Mouse (Mus musculus) hindbrain, embryonic 13.5 days (tissue): ENCODE results near the gene Gm4216. TPM values are rescaled to one million over a fixed set of nuclear protein-coding genes. Genes with fewer than 3 reads are reported as not detected.
"Not testable (repeated sequence)": the region's sequence is repeated elsewhere in the genome, so short reads cannot be mapped to it uniquely, and the experiment has no call there.

Source experiments
- ATAC-seq: fragments of 200-750 bp; cut with Nextera tagmentation; 2 replicates; pipeline ENCODE4 v1.8.0; 2017; ENCODE audit warnings: moderate TSS enrichment; ENCODE audit not compliant: low FRiP score
- H3K27ac ChIP-seq: fragments of 300-500 bp; sonication (generic); 2 replicates; pipeline ENCODE4 v1.5.1; 2015; ENCODE audit warnings: inconsistent platforms, mild to moderate bottlenecking, moderate library complexity
- H3K27me3 ChIP-seq: fragments of 300-500 bp; sonication (generic); 2 replicates; pipeline ENCODE4 v1.6.1; 2015; ENCODE audit warnings: mild to moderate bottlenecking, inconsistent platforms
- H3K36me3 ChIP-seq: fragments of 300-500 bp; sonication (generic); 2 replicates; pipeline ENCODE4 v1.6.1; 2015; ENCODE audit warnings: mild to moderate bottlenecking, inconsistent platforms
- H3K4me1 ChIP-seq: fragments of 300-500 bp; sonication (generic); replicated peaks from 2 replicates; pipeline ENCODE4 v1.6.1; 2015; ENCODE audit warnings: inconsistent platforms
- H3K4me2 ChIP-seq: fragments of 300-500 bp; sonication (generic); 2 replicates; pipeline ENCODE4 v1.6.1; 2015; ENCODE audit warnings: inconsistent platforms, mild to moderate bottlenecking, moderate library complexity
- H3K4me3 ChIP-seq: fragments of 300-500 bp; sonication (generic); 2 replicates; pipeline ENCODE4 v1.5.1; 2015; ENCODE audit warnings: mild to moderate bottlenecking, inconsistent platforms
- H3K9ac ChIP-seq: fragments of 300-500 bp; sonication (generic); 2 replicates; pipeline ENCODE4 v1.6.1; 2015; ENCODE audit warnings: mild to moderate bottlenecking, inconsistent platforms
- H3K9me3 ChIP-seq: fragments of 300-500 bp; sonication (generic); 2 replicates; pipeline ENCODE4 v1.6.1; 2016; ENCODE audit warnings: inconsistent platforms
- WGBS: fragments of 180-500 bp; shearing (Covaris S2); methylation state at CpG from one replicate; pipeline ENCODE4 v1.1.7; 2015; 5-methylcytosine and 5-hydroxymethylcytosine counted together
- polyA plus RNA-seq: library from polyadenylated mRNA; unstranded; fragments of >200 nt; fragmentation: Nextera tagmentation; extraction: Ambion mirVana; gene quantifications from 2 replicates; pipeline ENCODE4 v1.2.1, GENCODE M21; 2015

Gene Gm4216
- polyA plus RNA-seq = not detected in 2 replicates

GRCm38 (mm10) chr7:23019823-23020222, at the start of gene Gm4216:
Gm4216 (minus strand) TSS chr7:23019923.
- not testable (repeated sequence) for H3K9ac ChIP-seq, H3K4me1 ChIP-seq, H3K9me3 ChIP-seq, H3K4me2 ChIP-seq, H3K4me3 ChIP-seq, H3K27me3 ChIP-seq, H3K27ac ChIP-seq, H3K36me3 ChIP-seq, ATAC-seq
- WGBS = no CpG with 5 or more reads among the region's 3 CpGs

- not testable (repeated sequence) for H3K4me3 ChIP-seq, H3K4me1 ChIP-seq, H3K4me2 ChIP-seq, H3K36me3 ChIP-seq, ATAC-seq, H3K27me3 ChIP-seq, H3K9me3 ChIP-seq, H3K9ac ChIP-seq, H3K27ac ChIP-seq
- WGBS = no CpG with 5 or more reads among the region's 1 CpGs
These were observed 47.6 kb upstream of the Gm4216 start, which contains the start of gene Gm8720 for GRCm38 (mm10) chr7:23067356-23067755. Gm8720 (minus strand) TSS chr7:23067456.

GRCm38 (mm10) chr7:23055240-23055639, 35.5 kb upstream of the Gm4216 start, which contains the start of gene Vmn1r163:
Vmn1r163 (plus strand) TSS chr7:23055540.
- not testable (repeated sequence) for H3K4me2 ChIP-seq, H3K36me3 ChIP-seq, H3K4me3 ChIP-seq, H3K9me3 ChIP-seq, H3K9ac ChIP-seq, H3K4me1 ChIP-seq, H3K27me3 ChIP-seq, ATAC-seq, H3K27ac ChIP-seq
- no CpG with 5 or more reads among the region's 1 CpGs for WGBS

- H3K27me3 ChIP-seq, H3K36me3 ChIP-seq, H3K4me3 ChIP-seq, H3K9me3 ChIP-seq, H3K4me2 ChIP-seq, H3K4me1 ChIP-seq, H3K27ac ChIP-seq, H3K9ac ChIP-seq, ATAC-seq: not testable (repeated sequence)
- WGBS = no CpG with 5 or more reads among the region's 5 CpGs
These were observed 35.1 kb downstream of the Gm4216 start, which contains the start of gene Gm4214 for GRCm38 (mm10) chr7:22984573-22984972. Gm4214 (minus strand) TSS chr7:22984673.

Other genes with a start within 250 kb of the Gm4216 start
- gene Vmn1r158, start 229.1 kb downstream of the Gm4216 start, polyA plus RNA-seq = not detected in 2 replicates
- not detected in 2 replicates for gene Vmn1r159, start 176.3 kb downstream of the Gm4216 start, polyA plus RNA-seq
- gene Vmn1r160, start 148.7 kb downstream of the Gm4216 start, polyA plus RNA-seq = not detected in 2 replicates
- not detected in 2 replicates for gene Gm4214, start 35.2 kb downstream of the Gm4216 start, polyA plus RNA-seq
- gene Vmn1r163, start 35.6 kb upstream of the Gm4216 start, polyA plus RNA-seq = not detected in 2 replicates
- not detected in 2 replicates for gene Gm8720, start 47.5 kb upstream of the Gm4216 start, polyA plus RNA-seq
- not detected in 2 replicates for gene Gm10662, start 124.6 kb upstream of the Gm4216 start, polyA plus RNA-seq
- gene Vmn1r165, start 197.4 kb upstream of the Gm4216 start, polyA plus RNA-seq = not detected in 2 replicates
- not detected in 2 replicates for gene Vmn1r166, start 231.8 kb upstream of the Gm4216 start, polyA plus RNA-seq